Mouse (Mus musculus): ENCODE measurements around the gene Nfs1.
A peak's percentile ranks its signal among the peaks of the same experiment; 100 is the strongest.
"Not testable (repeated sequence)": the region's sequence is repeated elsewhere in the genome, so short reads cannot be mapped to it uniquely, and the experiment has no call there.

Nfs1 gene

GRCm38 (mm10) chr2:156143953-156144724 lies at the start of gene Nfs1, which contains the start of gene Romo1:
Nfs1 (minus strand) TSS chr2:156144186.
Romo1 (plus strand) TSS chr2:156144039.
- peak; percentile 96 for DNase-seq (ENCODE audit: low read depth, low spot score)

- DNase-seq (ENCODE audit: low read depth, low spot score) = no peak
Observed at GRCm38 (mm10) chr2:156193066-156193862, 49.3 kb upstream of the Nfs1 start.

- no peak for DNase-seq (ENCODE audit: low read depth, low spot score)
Observed at GRCm38 (mm10) chr2:156192068-156192467, 48.1 kb upstream of the Nfs1 start.

GRCm38 (mm10) chr2:156191540-156191939 lies 47.6 kb upstream of the Nfs1 start:
- no peak for DNase-seq (ENCODE audit: low read depth, low spot score)

- DNase-seq (ENCODE audit: low read depth, low spot score) = no peak
Observed at GRCm38 (mm10) chr2:156190004-156190896, 46.3 kb upstream of the Nfs1 start.

GRCm38 (mm10) chr2:156189241-156189640 lies 45.3 kb upstream of the Nfs1 start:
- DNase-seq (ENCODE audit: low read depth, low spot score) = not testable (repeated sequence)

- DNase-seq (ENCODE audit: low read depth, low spot score) = no peak
Observed at GRCm38 (mm10) chr2:156181592-156181991, 37.6 kb upstream of the Nfs1 start.

GRCm38 (mm10) chr2:156180824-156181590 lies 37.0 kb upstream of the Nfs1 start:
- no peak for DNase-seq (ENCODE audit: low read depth, low spot score)

GRCm38 (mm10) chr2:156180094-156180821 lies 36.3 kb upstream of the Nfs1 start, which contains the start of gene Rbm39:
Rbm39 (minus strand) TSS chr2:156180238.
- peak; percentile 100 for DNase-seq (ENCODE audit: low read depth, low spot score)

- DNase-seq (ENCODE audit: low read depth, low spot score) = no peak
Observed at GRCm38 (mm10) chr2:156179796-156180093, 35.8 kb upstream of the Nfs1 start.

- DNase-seq (ENCODE audit: low read depth, low spot score) = peak; percentile 80
Observed at GRCm38 (mm10) chr2:156179046-156179795, 35.2 kb upstream of the Nfs1 start.

- no peak for DNase-seq (ENCODE audit: low read depth, low spot score)
Observed at GRCm38 (mm10) chr2:156177651-156178050, 33.7 kb upstream of the Nfs1 start.

GRCm38 (mm10) chr2:156177079-156177478 lies 33.1 kb upstream of the Nfs1 start:
- DNase-seq (ENCODE audit: low read depth, low spot score) = no peak

GRCm38 (mm10) chr2:156166557-156166956 lies 22.6 kb upstream of the Nfs1 start:
- no peak for DNase-seq (ENCODE audit: low read depth, low spot score)

- no peak for DNase-seq (ENCODE audit: low read depth, low spot score)
Observed at GRCm38 (mm10) chr2:156165478-156165877, 21.5 kb upstream of the Nfs1 start.

- DNase-seq (ENCODE audit: low read depth, low spot score) = no peak
Observed at GRCm38 (mm10) chr2:156151538-156151937, 7.6 kb upstream of the Nfs1 start.

- no peak for DNase-seq (ENCODE audit: low read depth, low spot score)
Observed at GRCm38 (mm10) chr2:156147316-156147915, 3.4 kb upstream of the Nfs1 start.

GRCm38 (mm10) chr2:156146272-156146989 lies 2.4 kb upstream of the Nfs1 start:
- peak; percentile 11 for DNase-seq (ENCODE audit: low read depth, low spot score)
